Mouse (Mus musculus): Measurements from ENCODE around the gene AI413582.

- no peak for TF ChIP-seq POLR2A (IDR thresholded peaks at IDR 0.05; ENCODE audit: insufficient read depth, low read depth, low read length)
- no peak for TF ChIP-seq EP300 (IDR thresholded peaks at IDR 0.05; ENCODE audit: insufficient read depth, low read depth, low read length)
Measured at GRCm38 (mm10) chr17:27565942-27566267, 349 bp upstream of the AI413582 start.
